Mouse (Mus musculus): ENCODE results near the gene Sema3e.

Gene Sema3e

GRCm38 (mm10) chr5:14209962-14210361 is 184.9 kb downstream of the Sema3e start:
- no peak for DNase-seq (ENCODE audit: low spot score)

- DNase-seq (ENCODE audit: low spot score), result no peak
These were observed 191.1 kb downstream of the Sema3e start for GRCm38 (mm10) chr5:14216211-14216610.

- DNase-seq (ENCODE audit: low spot score), result no peak
These were observed 193.6 kb downstream of the Sema3e start for GRCm38 (mm10) chr5:14218677-14219076.

- no peak for DNase-seq (ENCODE audit: low spot score)
These were observed 199.4 kb downstream of the Sema3e start for GRCm38 (mm10) chr5:14224509-14224908.

- no peak for DNase-seq (ENCODE audit: low spot score)
These were observed 206.0 kb downstream of the Sema3e start for GRCm38 (mm10) chr5:14231027-14231426.

GRCm38 (mm10) chr5:14252583-14252982 is 227.5 kb downstream of the Sema3e start:
- DNase-seq (ENCODE audit: low spot score), result peak; percentile 10

- DNase-seq (ENCODE audit: low spot score), result peak; percentile 11
These were observed 228.3 kb downstream of the Sema3e start for GRCm38 (mm10) chr5:14253328-14253727.

GRCm38 (mm10) chr5:14260156-14260555 is 235.1 kb downstream of the Sema3e start:
- DNase-seq (ENCODE audit: low spot score), result no peak

GRCm38 (mm10) chr5:14267400-14267799 is 242.3 kb downstream of the Sema3e start:
- DNase-seq (ENCODE audit: low spot score), result no peak

Measured in c-Kit-positive CD71-positive TER-119-positive erythroid progenitor cells, embryonic 14.5 days (primary cell).